Mouse (Mus musculus) embryonic fibroblast, embryonic 13.5 days (primary cell): ENCODE data around the gene Kifc5b. TPM values are rescaled to one million over a fixed set of nuclear protein-coding genes. Genes with fewer than 3 reads are reported as not detected.
A peak's percentile ranks its signal among the peaks of the same experiment; 100 is the strongest.

Experiments used
- H3K27ac ChIP-seq: 2 replicates; pipeline ENCODE4 v1.5.1; 2012; ENCODE audit warnings: low read length, control low read depth, inconsistent platforms; ENCODE audit not compliant: insufficient read depth
- H3K4me1 ChIP-seq: 2 replicates; pipeline ENCODE4 v1.6.1; 2011; ENCODE audit warnings: low read length; ENCODE audit not compliant: control insufficient read depth, insufficient read depth
- H3K4me3 ChIP-seq: 2 replicates; pipeline ENCODE4 v1.5.1; 2011; ENCODE audit warnings: mild to moderate bottlenecking, control low read depth, low read length; ENCODE audit not compliant: insufficient read depth
- CTCF ChIP-seq: IDR thresholded peaks from 2 replicates; pipeline ENCODE4 v1.5.1; 2011; ENCODE audit warnings: mild to moderate bottlenecking, control low read depth, low read length, moderate library complexity, borderline replicate concordance; ENCODE audit not compliant: insufficient read depth
- POLR2A ChIP-seq: IDR thresholded peaks from 2 replicates; pipeline ENCODE4 v1.6.1; 2011; ENCODE audit warnings: low read depth, mild to moderate bottlenecking, control low read depth, low read length, moderate library complexity
- polyA plus RNA-seq: library from polyadenylated mRNA; stranded (reverse); fragments of >200 nt; gene quantifications from 2 replicates; pipeline ENCODE4 v1.2.4, GENCODE M21; 2011; ENCODE audit warnings: low read depth; ENCODE audit not compliant: missing spikeins, insufficient read length

Gene Kifc5b
- polyA plus RNA-seq, 1 experiment, result 7.2 TPM

DNA sequence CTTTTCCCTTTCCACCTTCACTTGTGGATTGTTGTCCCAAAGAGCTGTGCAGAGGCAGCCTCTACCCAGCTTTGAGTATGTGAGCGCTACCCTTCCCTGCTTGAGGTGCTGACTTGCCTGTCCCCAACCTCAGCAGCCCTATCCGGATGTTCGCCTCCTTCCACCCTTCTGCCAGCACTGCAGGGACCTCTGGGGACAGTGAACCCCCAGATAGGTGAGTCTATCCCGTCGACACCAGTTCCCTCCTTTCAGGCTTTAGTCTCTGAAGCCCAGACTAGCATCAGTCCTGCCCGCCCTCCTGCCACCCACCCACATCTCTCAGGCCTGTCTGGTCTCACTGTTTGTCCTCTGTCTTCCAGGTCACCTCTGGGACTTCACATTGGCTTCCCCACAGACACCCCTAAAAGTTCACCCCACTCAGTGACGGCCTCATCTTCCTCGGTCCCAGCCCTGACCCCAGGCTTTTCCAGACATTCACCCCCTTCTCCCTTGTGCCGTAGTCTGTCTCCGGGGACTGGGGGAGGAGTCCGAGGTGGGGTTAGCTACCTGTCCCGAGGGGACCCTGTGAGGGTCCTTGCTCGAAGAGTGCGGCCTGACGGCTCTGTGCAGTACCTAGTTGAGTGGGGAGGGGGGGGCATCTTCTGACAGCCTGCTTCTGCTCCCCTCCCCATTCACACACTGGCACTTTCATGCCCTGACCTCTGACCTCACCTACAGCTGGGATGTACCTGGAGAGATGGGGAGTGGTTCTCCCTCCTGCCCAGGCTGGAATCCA lies 20.2 kb downstream of the Kifc5b start:
- Histone ChIP-seq H3K27ac (no peak overlapping the region), H3K4me1 (peaks cover 3% of the 10 kb centered on the region; the same call in 1 of the 2 replicates), H3K4me3 (no peak overlapping the region)
- no peak for TF ChIP-seq POLR2A
- TF ChIP-seq CTCF, result no peak

- Histone ChIP-seq H3K4me3 (peak overlapping the region; percentile 98), H3K27ac (no peak overlapping the region), H3K4me1 (peaks cover 6% of the 10 kb centered on the region; the same call in 1 of the 2 replicates)
- no peak for TF ChIP-seq POLR2A
- no peak for TF ChIP-seq CTCF
These were observed 21.2 kb downstream of the Kifc5b start for GRCm38 (mm10) chr17:26937883-26938695.

DNA sequence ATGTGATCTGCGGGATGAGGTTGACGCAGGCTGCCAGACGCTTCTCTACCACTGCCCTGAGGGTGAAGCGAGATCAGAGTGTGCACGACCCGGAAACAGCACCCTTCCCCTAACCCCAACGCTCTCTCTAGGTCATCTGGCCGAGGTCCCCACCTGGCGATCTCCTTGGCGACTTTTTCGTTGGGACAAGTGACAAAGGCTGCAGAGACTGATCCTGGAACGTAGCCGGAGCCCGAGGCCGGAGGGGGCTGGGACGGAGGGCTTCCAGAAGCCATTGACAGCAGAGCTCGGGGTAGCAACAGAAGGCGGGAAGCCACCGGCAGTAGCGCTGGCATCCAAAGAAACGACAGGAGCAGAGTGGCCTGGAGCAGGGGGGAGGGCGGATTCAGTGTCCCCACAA lies 21.8 kb downstream of the Kifc5b start:
- Histone ChIP-seq H3K4me3 (peak overlapping the region; percentile 98), H3K27ac (peak overlapping the region; percentile 71), H3K4me1 (peaks cover 6% of the 10 kb centered on the region; the same call in 1 of the 2 replicates)
- TF ChIP-seq CTCF, result no peak
- no peak for TF ChIP-seq POLR2A

GRCm38 (mm10) chr17:26939178-26939972 lies 22.5 kb downstream of the Kifc5b start, which contains the start of gene Cuta:
Gene Cuta, minus strand, starts transcription at chr17:26939569.
- H3K4me1 ChIP-seq, result peaks cover 6% of the 10 kb centered on the region; the same call in 1 of the 2 replicates
- no peak for TF ChIP-seq CTCF
- peak; percentile 77 for TF ChIP-seq POLR2A
- H3K27ac ChIP-seq, result peak within 1 kb of the TSS; percentile 85
- peak within 1 kb of the TSS; percentile 98 for H3K4me3 ChIP-seq

- Histone ChIP-seq H3K4me3 (peak overlapping the region; percentile 34), H3K27ac (peak overlapping the region; percentile 85), H3K4me1 (peaks cover 6% of the 10 kb centered on the region; the same call in 1 of the 2 replicates)
- no peak for TF ChIP-seq CTCF
- TF ChIP-seq POLR2A, result no peak; the same call in 1 of the 2 replicates
These were observed 23.0 kb downstream of the Kifc5b start for GRCm38 (mm10) chr17:26939973-26940300.

GRCm38 (mm10) chr17:26941031-26941789 lies 24.3 kb downstream of the Kifc5b start, which contains the start of gene Syngap1:
Gene Syngap1, plus strand, starts transcription at chr17:26941253.
- peak within 1 kb of the TSS; percentile 51 for H3K4me3 ChIP-seq
- peaks cover 6% of the 10 kb centered on the region; the same call in 1 of the 2 replicates for H3K4me1 ChIP-seq
- peak within 1 kb of the TSS; percentile 85 for H3K27ac ChIP-seq
- no peak for TF ChIP-seq CTCF
- TF ChIP-seq POLR2A, result peak; percentile 49; the same call in 1 of the 2 replicates

DNA sequence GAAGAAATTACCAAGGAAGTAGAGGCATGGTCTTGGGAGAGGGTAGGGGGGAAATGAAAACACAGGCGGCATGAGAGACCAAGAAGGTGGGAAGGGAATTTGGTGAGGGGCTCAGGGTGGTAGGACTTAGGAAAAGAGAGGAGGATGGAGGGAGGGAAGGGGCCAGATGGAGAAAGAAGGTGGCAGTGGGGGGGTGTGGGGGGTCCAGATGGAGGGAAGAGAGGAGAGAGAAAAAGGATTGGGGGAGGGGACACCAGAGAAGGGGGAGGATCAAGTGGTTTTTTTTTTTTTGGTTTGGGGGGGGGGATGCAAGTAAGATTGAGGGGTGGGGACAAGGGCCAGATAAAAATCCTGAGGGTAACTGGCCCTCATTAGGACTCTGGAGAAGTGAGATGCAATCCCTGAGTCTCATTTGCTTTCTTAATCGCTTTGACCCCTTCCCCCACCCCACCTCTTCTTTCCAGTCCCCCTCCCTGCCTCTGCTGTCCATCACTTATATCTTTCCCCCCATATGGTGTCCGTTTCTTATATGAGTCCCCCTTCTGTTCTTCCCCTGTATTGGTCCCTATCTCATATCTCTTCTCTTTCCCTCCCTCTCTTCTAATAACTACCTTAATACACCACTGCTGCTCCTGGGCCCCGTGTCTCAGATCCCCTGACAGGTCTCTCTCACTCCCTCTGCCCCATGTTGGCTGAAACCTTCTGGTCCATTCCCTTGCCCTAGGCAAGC lies 25.1 kb downstream of the Kifc5b start:
- TF ChIP-seq POLR2A, result no peak
- no peak for TF ChIP-seq CTCF
- peaks cover 6% of the 10 kb centered on the region; the same call in 1 of the 2 replicates for H3K4me1 ChIP-seq
- H3K4me3 ChIP-seq, result peak overlapping the region; percentile 51
- no peak overlapping the region for H3K27ac ChIP-seq

GRCm38 (mm10) chr17:26945824-26946495 lies 29.1 kb downstream of the Kifc5b start:
- TF ChIP-seq POLR2A, result no peak
- TF ChIP-seq CTCF, result no peak
- Histone ChIP-seq H3K4me3 (peak overlapping the region; percentile 26), H3K27ac (0 out of 2 replicates have a peak overlapping the region, but pooled peaks have one; percentile 14), H3K4me1 (peaks cover 19% of the 10 kb centered on the region)
